Mouse (Mus musculus) cortical plate, adult 2 months (tissue): ENCODE data around the gene Grb14. TPM values are rescaled to one million over a fixed set of nuclear protein-coding genes. Genes with fewer than 3 reads are reported as not detected.

Source experiments
- H3K27ac ChIP-seq: fragments of 200-500 bp; 2 replicates; pipeline ENCODE4 v1.5.1; 2012; ENCODE audit warnings: low read length, control low read depth, inconsistent platforms; ENCODE audit not compliant: insufficient read depth
- H3K4me1 ChIP-seq: fragments of 200-500 bp; 2 replicates; pipeline ENCODE4 v1.6.1; 2011; ENCODE audit warnings: low read length; ENCODE audit not compliant: control insufficient read depth, insufficient read depth
- H3K4me3 ChIP-seq: fragments of 200-500 bp; 2 replicates; pipeline ENCODE4 v1.5.1; 2011; ENCODE audit warnings: mild to moderate bottlenecking, low read length, control low read depth; ENCODE audit not compliant: insufficient read depth
- CTCF ChIP-seq: fragments of 200-500 bp; IDR thresholded peaks from 2 replicates; pipeline ENCODE4 v1.5.1; 2011; ENCODE audit warnings: mild to moderate bottlenecking, control low read depth, low read length; ENCODE audit not compliant: insufficient read depth; ENCODE audit errors: extremely low read depth
- POLR2A ChIP-seq: fragments of 200-500 bp; IDR thresholded peaks from 2 replicates; pipeline ENCODE4 v1.6.1; 2011; ENCODE audit warnings: mild to moderate bottlenecking, low read length, control low read depth; ENCODE audit not compliant: insufficient read depth; ENCODE audit errors: extremely low read depth
- polyA plus RNA-seq: library from polyadenylated mRNA; depleted of rRNA; stranded (reverse); fragments of >200 nt; gene quantifications from 2 replicates; pipeline ENCODE4 v1.2.3, GENCODE M21; 2012

Grb14 gene
- polyA plus RNA-seq, 1 experiment, result 37.1 TPM

DNA sequence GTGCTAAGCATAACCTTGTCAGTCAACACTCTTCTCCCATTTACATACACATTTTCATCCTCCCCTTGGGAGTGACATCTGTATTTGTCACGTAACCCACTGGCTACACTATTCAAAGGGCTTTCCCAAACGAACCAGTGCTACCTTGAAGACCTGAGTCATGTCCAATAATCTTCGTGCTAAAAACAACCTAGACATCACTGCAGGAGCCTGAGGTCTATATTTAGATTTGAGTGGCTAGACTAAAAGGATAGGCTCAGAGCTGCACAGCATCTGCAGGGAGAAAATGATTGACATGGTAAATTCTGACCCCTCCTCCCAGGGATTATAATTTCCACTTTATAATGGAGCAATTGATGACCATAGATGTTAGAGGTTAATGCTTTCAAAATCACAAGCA is 37.0 kb downstream of the Grb14 start:
- Histone ChIP-seq H3K27ac (no peak overlapping the region), H3K4me1 (no peaks in the 10 kb centered on the region), H3K4me3 (no peak overlapping the region)
- TF ChIP-seq POLR2A, result no peak
- TF ChIP-seq CTCF, result no peak

DNA sequence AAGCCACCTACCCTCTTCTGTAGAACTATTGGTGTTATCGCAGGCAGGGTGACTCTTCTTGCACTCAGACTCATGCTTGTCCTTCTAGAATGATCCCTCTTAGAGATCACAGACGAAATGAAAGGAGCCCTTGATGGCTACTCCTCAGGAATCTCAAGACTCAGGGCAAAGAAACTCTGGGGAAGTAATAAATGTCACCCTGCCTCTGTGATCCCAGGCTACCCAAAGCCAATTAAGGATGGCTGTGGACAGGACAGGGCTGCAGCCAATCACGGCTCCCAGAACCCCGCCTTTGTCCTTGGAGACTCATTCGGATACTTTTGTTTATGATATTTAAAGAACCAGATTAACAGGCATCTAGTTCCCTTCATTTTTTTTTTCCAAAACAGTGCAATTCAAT is 49.2 kb downstream of the Grb14 start:
- Histone ChIP-seq H3K4me3 (no peak overlapping the region), H3K4me1 (no peaks in the 10 kb centered on the region; the same call in 1 of the 2 replicates), H3K27ac (no peak overlapping the region)
- TF ChIP-seq CTCF, result no peak
- TF ChIP-seq POLR2A, result no peak

DNA sequence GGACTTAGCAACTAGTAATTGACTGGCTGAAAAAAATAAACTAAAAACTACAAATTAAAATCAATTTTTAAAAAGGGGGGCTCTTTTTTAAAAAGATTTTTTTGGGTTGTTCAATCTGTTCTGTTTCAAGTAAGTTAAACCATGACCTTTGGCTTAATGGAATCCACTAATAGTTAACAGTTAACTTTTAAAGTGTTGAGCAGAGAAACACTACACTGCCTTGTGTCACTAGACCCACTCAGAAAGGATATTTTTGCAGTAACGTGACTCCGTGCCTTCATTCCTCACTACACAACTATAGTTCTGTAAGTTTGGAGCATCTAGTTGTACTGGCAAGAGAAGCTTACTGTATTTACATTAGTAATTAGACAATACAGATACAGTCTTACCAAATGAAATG is 50.2 kb downstream of the Grb14 start:
- no peak overlapping the region for H3K4me3 ChIP-seq

DNA sequence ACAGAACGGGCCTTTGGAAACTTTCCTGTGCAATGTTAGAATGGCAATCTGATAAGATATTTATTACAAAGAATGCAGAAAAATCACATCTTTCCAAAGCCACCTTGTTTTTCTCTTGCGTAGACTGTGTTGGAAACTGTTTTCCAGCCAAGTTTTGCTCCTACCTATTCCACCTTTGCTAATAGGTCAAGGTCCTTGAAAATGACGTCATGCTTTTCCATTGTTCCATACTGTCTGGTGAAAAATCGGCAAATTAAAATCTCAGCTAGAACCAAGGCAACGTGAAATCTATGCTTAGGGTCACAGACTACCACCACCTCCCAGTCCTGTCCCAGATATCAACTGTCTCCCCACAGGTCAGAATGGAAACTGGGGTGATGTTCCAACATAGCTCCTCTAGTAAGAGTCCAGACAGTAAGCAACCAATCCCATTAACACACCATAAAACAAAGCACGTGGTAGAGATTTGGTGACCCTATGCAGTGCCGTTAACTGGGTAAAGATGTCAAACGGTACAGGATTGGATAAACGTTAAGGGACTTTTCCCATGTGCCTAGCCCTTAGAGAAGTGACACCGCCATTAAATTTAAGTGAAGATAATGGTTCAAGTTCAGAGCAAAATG is 50.9 kb downstream of the Grb14 start:
- H3K4me1 ChIP-seq, result no peaks in the 10 kb centered on the region; the same call in 1 of the 2 replicates
- no peak overlapping the region for H3K27ac ChIP-seq
- no peak overlapping the region for H3K4me3 ChIP-seq
- no peak for TF ChIP-seq CTCF
- no peak for TF ChIP-seq POLR2A

More for the DNA sequence above, 50.2 kb downstream of the Grb14 start:
- Histone ChIP-seq H3K27ac (no peak overlapping the region), H3K4me1 (no peaks in the 10 kb centered on the region; the same call in 1 of the 2 replicates)
- TF ChIP-seq POLR2A (no peak), CTCF (no peak)

DNA sequence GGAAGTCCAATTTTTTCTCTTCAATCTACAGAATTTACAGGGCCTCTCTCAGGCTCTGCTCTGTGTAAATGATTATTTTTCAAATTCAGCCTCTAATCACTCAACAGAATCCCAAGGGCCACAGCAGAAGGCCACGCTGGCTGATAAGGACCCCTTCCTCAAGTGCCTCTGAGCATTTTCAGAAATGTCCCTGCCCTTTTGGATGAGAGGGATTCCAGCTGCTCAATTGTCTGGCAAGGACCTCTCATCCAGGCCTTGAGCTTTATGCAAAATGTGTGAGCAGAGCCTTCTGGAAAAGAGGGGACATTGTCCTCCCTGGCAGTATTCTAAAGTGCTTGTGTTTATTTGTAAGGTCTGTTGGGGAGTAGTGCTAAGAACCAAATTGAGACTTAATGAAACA is 51.7 kb downstream of the Grb14 start:
- Histone ChIP-seq H3K4me1 (no peaks in the 10 kb centered on the region; the same call in 1 of the 2 replicates), H3K27ac (no peak overlapping the region), H3K4me3 (no peak overlapping the region)
- TF ChIP-seq POLR2A, result no peak
- TF ChIP-seq CTCF, result no peak

DNA sequence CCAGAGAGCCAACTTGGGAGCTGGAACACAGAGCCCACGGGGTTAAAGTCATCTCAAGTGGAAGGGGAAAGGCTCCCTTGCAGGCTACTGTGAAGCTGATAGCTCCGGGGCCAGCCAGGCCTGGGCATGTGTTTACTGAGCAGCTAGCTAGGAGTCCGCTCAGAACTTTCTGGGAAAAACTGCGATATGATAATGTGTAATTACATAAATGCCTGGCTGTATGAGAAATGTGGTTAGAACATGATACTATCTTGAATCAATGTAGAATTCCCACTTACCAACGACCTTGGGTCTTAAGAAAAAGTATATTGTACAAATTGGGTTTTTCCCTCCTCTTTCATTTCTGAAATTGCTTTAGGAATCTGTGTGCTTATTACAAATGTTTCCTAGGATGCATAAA is 53.0 kb downstream of the Grb14 start:
- Histone ChIP-seq H3K4me1 (peaks cover 1% of the 10 kb centered on the region; the same call in 1 of the 2 replicates), H3K27ac (no peak overlapping the region), H3K4me3 (no peak overlapping the region)
- no peak for TF ChIP-seq POLR2A
- TF ChIP-seq CTCF, result no peak

DNA sequence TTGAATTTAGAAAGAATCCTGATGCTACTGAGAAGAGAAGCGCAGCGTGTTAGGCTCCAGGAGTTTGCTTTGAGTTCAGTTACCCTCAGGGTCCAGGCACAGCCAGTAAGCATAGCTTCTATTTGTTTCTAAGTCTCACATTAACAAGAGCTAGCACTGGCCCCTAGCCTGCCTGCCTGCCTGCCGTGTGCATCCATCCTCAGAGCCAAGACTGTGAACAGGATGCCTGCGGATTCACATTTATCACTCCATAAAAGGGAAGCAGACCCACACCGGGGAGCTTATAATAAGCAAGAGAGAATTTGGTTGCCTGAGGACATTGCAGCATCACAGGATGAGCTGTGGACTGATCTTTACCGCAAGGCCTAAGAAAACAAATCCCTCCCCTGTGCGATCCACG is 53.8 kb downstream of the Grb14 start:
- no peak overlapping the region for H3K27ac ChIP-seq
- TF ChIP-seq CTCF (no peak), POLR2A (no peak)
- no peak overlapping the region for H3K4me3 ChIP-seq
- H3K4me1 ChIP-seq, result peaks cover 1% of the 10 kb centered on the region; the same call in 1 of the 2 replicates

DNA sequence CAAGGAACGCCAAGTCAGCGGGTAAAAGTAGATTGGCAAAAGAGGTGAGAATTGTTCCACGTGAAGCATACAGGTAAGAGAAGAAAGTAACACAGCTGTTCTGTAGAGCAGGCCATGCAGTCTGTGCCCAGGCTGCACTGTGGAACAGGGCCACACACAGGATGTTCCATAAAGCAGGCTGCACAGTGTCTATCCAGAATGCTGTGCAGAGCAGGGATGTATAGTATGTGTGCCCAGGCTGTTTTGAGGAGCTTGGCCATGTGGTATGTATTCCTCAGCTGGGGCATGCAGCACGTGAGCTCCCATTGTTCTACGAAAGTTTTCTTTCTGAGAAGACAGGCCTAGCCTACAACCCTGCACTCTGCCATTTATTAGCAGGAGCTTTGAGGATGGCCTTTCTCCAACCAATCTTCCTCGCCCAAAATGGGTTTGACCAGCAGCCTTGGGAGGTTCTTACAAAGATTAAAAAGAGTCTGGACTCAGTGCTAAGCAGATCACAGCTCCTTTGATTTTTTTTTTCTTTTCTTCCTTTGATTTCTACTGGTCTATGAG is 57.8 kb downstream of the Grb14 start:
- H3K4me1 ChIP-seq, result 0 out of 2 replicates have a peak, but pooled peaks cover 1% of the 10 kb centered on the region
- no peak overlapping the region for H3K27ac ChIP-seq
- no peak for TF ChIP-seq POLR2A
- no peak for TF ChIP-seq CTCF
- H3K4me3 ChIP-seq, result no peak overlapping the region

DNA sequence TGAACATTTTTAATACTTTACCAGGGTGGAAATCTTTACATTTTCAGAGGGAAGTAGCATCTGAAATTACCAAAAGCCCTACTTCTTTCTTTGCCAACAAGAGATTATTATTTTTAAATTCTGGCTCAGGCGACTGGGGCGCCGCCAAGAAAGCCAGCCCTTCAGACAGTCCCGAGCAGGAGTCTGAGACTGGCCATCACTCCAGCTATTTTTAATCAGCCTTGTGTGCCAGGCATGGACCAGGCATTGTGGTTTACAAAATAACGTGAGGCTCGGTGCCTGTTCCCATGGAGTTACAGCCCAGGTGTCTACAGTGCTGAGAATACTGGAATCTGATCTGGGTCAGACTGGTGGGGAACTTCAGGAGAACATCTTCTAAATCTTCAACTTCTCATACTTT is 58.5 kb downstream of the Grb14 start:
- H3K4me3 ChIP-seq, result no peak overlapping the region
- no peak for TF ChIP-seq CTCF
- TF ChIP-seq POLR2A, result no peak
- 0 out of 2 replicates have a peak, but pooled peaks cover 1% of the 10 kb centered on the region for H3K4me1 ChIP-seq
- no peak overlapping the region for H3K27ac ChIP-seq

DNA sequence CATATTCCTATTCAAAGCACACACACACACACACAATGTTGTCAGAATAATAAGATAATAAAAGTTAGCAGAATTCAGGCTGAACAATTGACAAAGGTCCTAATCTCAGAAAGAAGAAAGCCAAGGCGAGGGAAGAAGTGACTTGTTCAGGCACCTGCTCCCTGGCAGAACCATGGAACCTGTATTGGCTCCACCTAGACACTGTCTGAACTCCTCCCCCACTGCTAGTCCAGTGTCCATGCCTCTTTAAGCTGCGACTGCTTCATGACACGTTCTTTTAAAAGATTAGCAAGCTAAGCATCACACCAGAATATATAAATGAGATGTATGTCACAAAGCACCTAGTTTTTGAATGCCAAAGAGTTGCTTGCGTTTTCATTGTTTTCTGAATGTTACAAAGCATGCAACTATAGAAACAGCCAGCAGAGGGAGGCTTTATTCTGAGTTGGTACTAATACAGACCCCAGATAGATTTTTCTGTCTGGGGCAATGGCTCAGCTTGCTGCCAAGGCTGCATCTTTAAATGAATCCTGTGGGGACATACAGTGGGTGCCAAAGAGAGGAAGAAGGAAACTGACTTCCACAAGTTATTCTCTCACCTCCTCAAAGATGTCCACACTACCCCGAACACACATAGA is 59.4 kb downstream of the Grb14 start:
- Histone ChIP-seq H3K27ac (no peak overlapping the region), H3K4me3 (no peak overlapping the region), H3K4me1 (0 out of 2 replicates have a peak, but pooled peaks cover 1% of the 10 kb centered on the region)
- TF ChIP-seq POLR2A, result no peak
- 0 out of 2 replicates have a peak, but pooled peaks have one; percentile 14 for TF ChIP-seq CTCF
